Mouse (Mus musculus) CD4-positive, CD25-positive, alpha-beta regulatory T cell (primary cell): ENCODE measurements around the gene Sgsh. TPM values are rescaled to one million over a fixed set of nuclear protein-coding genes. Genes with fewer than 3 reads are reported as not detected.

Source experiments
- polyA plus RNA-seq: library from polyadenylated mRNA; unstranded; fragments of 100-300 nt; shearing (Covaris generic); gene quantifications from one replicate; pipeline ENCODE4 v1.2.1, GENCODE M21; 2017

Sgsh gene
- polyA plus RNA-seq: 13.7 TPM

DNA sequence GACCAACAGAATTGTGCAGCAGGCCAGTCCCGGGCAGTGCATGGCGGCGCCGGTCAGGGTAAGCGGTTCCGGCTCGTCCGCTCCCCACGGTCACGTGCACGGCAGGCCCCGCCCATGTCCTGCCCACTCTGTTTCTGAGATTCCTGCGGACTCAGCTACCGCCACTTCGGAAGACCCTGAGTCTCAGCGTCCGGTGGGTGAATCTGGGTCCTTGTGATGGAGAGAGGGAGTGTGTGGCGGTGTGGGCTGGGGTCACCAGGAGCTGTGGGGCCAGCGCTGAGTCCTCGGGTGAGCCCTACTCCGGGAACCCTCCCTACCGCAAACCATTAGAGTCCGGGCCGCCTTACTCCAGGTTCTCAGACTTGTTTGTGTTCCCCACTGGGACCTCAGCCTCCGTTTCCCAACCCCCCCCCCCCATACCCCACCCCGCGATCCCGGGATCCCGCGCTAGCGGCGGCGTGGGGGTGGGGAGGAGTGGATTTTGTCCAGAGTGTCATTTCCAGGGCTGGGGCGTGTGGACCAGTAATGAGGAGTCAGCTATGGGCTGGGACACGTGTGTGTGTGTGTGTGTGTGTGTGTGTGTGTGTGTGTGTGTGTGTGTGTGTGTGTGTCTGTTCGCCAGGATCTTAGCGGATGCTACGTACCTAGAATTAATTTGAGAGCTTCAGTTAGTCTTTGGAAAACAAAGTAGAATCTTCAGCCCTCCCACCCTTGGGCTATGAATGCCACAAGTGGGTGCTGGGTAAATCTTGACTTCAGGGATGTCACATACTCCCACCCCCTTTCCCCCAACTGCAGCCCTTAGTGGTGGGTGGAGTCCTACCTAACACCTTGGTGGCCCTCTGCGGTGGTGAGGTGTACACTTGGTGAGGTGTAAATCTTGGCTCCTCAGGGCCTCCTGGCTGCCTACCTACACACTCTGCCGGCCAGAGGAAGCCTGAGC, at the start of gene Sgsh, which contains the start of gene Slc26a11:
Gene Sgsh (minus strand): TSS at position 94 of the 943 bp plus-strand sequence.
Gene Slc26a11 (plus strand): TSS at position 115 of the 943 bp plus-strand sequence.

DNA sequence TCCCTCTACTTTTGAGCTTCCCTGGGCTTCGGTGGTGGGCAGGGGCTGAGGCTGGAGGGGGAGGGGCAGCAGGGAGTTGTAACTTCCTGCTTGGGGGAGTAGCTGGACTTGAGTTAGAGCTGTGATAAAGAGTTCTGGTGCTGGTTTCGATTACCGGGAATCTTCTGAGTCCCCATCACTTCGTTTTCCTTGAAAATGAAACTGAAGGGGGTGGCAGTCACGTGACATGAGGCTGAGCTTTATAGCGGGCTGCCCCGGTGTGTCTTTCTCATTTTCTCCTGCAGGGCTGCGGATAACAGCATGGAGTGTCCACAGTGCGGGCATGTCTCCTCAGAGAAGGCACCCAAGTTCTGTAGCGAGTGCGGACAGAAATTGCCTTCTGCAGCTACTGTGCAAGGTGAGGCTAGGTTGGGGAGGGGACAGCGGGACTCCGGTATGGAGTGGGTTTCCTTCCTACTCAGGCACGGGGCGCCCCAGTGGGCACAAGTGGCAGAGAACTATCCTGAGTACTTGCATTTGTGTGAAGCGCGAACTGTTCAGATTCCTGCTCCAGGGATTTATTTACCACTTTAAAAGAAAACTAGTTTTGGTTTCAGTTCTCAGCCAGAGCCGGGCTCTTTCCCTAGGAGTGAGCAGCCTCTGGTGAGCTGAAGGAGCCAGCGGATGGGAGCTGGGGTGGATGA, 37.6 kb upstream of the Sgsh start, which contains the start of gene Rnf213:
Gene Rnf213 (plus strand): TSS at position 301 of the 683 bp plus-strand sequence.

DNA sequence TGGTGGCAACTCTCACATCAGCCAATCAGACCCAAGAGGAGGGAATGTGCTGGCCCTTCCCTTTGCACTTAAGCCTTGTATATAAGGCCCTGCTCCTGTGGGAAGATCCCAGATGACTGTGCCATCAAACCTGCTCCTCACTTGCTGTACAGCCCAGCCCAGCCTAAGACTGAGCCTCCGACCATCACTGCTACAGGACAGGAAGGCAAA, 47.8 kb downstream of the Sgsh start, which contains the start of gene Card14:
Gene Card14 (plus strand): TSS at position 111 of the 210 bp plus-strand sequence.

DNA sequence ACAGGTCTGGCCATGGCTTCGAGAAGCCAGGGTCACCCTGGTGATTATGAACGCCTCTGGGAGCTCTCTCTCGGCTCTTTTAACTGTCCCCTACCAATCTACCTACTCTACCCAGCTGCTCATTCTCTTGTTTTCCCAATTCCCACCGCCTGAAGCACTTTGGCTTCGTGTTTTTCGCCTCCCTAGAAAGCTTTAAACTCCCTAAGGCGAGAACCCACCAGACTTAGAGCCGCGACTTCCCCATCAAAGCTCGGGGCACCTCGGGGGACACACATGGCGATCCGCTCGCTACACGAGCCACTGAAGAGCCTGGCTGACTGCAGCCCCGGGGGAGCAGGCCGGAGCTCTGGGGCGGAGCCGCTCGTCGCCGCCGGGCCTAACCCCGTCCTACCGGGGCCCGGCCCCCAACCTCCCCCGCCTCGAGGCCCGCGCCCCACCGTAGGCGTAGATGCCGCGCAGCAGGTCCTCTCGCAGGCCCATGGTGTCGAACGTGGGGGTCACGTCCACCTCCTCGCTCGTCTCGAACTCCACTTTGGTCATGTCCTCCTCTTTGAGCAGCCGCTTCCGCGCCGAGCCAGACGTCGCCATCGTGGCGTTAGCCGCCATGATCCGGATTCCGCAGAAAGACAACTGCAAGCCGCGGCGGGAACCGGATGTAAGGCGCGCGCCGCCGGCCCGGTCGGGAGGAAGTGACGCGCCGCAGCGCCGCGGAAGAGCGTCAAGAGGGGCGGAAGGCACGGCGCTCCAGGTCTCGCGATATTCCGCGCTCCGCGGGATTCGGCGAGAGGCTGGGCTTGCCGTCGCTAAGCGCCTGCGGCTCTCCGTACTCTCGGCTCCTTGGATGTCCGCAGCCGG, 55.7 kb downstream of the Sgsh start, which contains the start of gene Eif4a3:
Gene Eif4a3 (minus strand): TSS at position 699 of the 855 bp plus-strand sequence.

Other genes starting within 250 kb of the Sgsh start
- 0.75 TPM for gene Tbc1d16, start 127.0 kb downstream of the Sgsh start, polyA plus RNA-seq
- 1.9 TPM for gene Ccdc40, start 127.0 kb downstream of the Sgsh start, polyA plus RNA-seq
- gene Gaa, start 87.6 kb downstream of the Sgsh start, polyA plus RNA-seq: 26.2 TPM
- gene Eif4a3, start 55.4 kb downstream of the Sgsh start, polyA plus RNA-seq: 283 TPM
- gene Card14, start 47.8 kb downstream of the Sgsh start, polyA plus RNA-seq: not detected
- gene Slc26a11, start within 50 bp of the Sgsh start, polyA plus RNA-seq: 14.2 TPM
- gene Rnf213, start 37.6 kb upstream of the Sgsh start, polyA plus RNA-seq: 25.3 TPM
- 28.8 TPM for gene Endov, start 135.8 kb upstream of the Sgsh start, polyA plus RNA-seq
- gene Nptx1, start 192.2 kb upstream of the Sgsh start, polyA plus RNA-seq: not detected
- 24.0 TPM for gene Rptor, start 247.4 kb upstream of the Sgsh start, polyA plus RNA-seq